Mouse (Mus musculus): ENCODE results near the gene Rhd.
"Not testable (repeated sequence)": the region's sequence is repeated elsewhere in the genome, so short reads cannot be mapped to it uniquely, and the experiment has no call there.

- TF ChIP-seq POLR2A (IDR thresholded peaks at IDR 0.05; ENCODE audit: low read depth, low read length); CTCF (conservative IDR thresholded peaks at IDR 0.05; ENCODE audit: insufficient read depth, insufficient read length, low read depth, low read length): not testable (repeated sequence)
Observed at GRCm38 (mm10) chr4:134825864-134826263, 38.5 kb upstream of the Rhd start.

All from kidney, adult 2 months (tissue).